Mouse (Mus musculus) skeletal muscle tissue, postnatal 0 days (tissue): ENCODE data around the gene Gm21954. TPM values are rescaled to one million over a fixed set of nuclear protein-coding genes. Genes with fewer than 3 reads are reported as not detected.

Experiments used
- polyA plus RNA-seq: library from polyadenylated mRNA; unstranded; fragments of >200 nt; fragmentation: Nextera tagmentation; extraction: Ambion mirVana; gene quantifications from 2 replicates; pipeline ENCODE4 v1.2.1, GENCODE M21; 2015

Gm21954 gene
- not detected in 2 replicates for polyA plus RNA-seq

GRCm38 (mm10) chr3:55472110-55472509 lies at the start of gene Gm21954:
Gm21954 (minus strand) TSS chr3:55472210.

Other genes with a start within 250 kb of the Gm21954 start
- 52.0 and 66.4 TPM in 2 replicates for gene Dclk1, start 229.8 kb downstream of the Gm21954 start, polyA plus RNA-seq